Mouse (Mus musculus) adipocyte (in vitro differentiated cells): ENCODE measurements around the gene Acr.
A peak's percentile ranks its signal among the peaks of the same experiment; 100 is the strongest.

Experiments
- DNase-seq: peaks from one replicate; pipeline ENCODE4 v3.0.0-alpha.2; 2016; ENCODE audit warnings: low spot score

Gene Acr

DNA sequence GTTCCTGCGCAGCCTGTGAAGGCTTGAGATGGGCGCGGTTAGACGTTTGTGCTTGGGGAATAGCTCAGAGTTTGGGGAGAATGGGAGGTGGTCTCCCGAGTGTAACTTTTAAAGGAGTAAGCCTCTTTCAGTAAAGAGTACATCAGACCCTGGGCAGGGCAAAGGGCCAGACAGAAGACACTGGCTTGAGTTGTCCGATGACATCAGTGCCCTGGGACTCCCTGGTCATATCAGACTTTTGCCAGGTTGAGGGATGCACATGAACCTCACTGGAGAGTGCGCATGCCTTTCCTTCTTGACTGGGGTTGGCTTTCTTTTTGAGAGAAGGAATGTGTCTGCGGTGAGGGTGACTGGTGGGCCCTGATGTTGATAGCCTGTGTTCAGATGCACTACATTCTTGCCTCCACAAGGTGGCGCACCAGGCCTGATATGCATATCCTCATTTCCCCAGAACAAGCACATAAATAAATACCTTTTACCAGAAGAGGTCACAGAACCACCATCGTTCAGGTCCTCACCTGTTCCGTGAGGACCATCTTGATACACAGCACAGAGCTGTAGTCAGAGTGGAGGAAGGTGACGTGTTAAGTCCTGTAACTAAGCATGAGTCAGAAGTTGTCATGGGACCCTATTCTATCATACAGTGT is 54.3 kb downstream of the Acr start:
- peak; percentile 30 for DNase-seq

DNA sequence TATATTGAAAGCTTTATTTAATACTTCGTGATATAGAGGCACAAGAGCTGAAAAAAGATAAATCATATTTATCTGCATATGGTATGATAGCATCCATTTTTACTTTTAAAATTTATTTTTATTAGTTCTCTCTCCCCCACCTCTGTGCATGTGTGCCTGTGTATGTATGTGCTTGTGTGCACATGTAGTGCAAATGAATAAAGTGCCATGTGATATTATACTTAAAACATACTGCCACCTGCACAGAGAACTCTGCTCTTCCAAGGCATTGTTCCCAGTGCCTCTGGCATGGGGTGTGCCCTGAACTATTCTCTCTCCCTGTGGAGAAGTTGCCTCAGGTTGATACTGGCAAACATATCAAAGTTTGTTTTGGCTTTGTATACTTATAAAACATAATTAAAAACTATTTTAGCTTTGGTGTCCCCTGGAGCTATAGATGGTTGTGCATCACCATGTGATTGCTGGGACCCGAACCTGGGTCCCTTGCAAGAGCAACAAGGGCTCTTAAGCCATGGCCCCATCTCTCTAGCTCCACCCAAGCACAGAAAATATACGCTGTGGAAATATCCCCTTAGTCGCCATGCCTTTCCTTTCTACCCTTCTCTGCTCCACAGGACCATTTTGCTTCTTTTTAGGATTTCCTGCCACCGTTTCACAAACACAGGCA is 55.0 kb downstream of the Acr start:
- no peak for DNase-seq

DNA sequence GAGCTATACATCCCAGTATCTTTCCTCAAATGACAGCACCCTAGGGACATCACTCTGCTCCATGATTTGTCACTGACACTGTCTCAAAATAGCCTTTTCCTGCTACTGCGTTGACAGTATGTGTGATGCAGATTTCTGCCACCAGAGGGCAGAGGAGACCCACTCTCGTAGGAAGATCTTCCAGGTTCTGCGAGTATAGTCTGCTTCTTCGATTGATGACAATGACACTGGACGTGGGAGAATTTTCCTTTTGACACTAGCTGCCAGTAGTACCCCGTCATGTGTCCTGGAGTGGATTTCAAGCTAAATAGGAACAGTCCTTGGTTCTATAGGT is 55.5 kb downstream of the Acr start:
- peak; percentile 77 for DNase-seq
